Mouse (Mus musculus): ENCODE measurements around the gene Epn2.

- TF ChIP-seq POLR2A (IDR thresholded peaks at IDR 0.05; ENCODE audit: borderline replicate concordance, extremely low read depth, insufficient read depth, insufficient read length, poor library complexity, severe bottlenecking): no peak
- no peak for TF ChIP-seq CTCF (IDR thresholded peaks at IDR 0.05; ENCODE audit: borderline replicate concordance, extremely low read depth, insufficient read depth, insufficient read length)
Observed at GRCm38 (mm10) chr11:61550631-61551030, 28.9 kb downstream of the Epn2 start.

Measured in brain, embryonic 14.5 days (tissue).